Mouse (Mus musculus) embryonic facial prominence, embryonic 11.5 days (tissue): ENCODE measurements around the gene Grik1. TPM values are rescaled to one million over a fixed set of nuclear protein-coding genes. Genes with fewer than 3 reads are reported as not detected.

Source experiments
- ATAC-seq: fragments of 200-750 bp; cut with Nextera tagmentation; replicated peaks from 2 replicates; pipeline ENCODE4 v1.8.0; 2017; ENCODE audit warnings: low read depth; ENCODE audit not compliant: insufficient number of reproducible peaks, low FRiP score, low TSS enrichment
- DNase-seq: peaks from one replicate; pipeline ENCODE4 v3.0.0-alpha.2; 2015; ENCODE audit warnings: low spot score
- H3K27ac ChIP-seq: fragments of 300-500 bp; sonication (generic); replicated peaks from 2 replicates; pipeline ENCODE4 v1.5.1; 2014; ENCODE audit warnings: mild to moderate bottlenecking, low read depth, low read length, control low read depth
- H3K27me3 ChIP-seq: fragments of 300-500 bp; sonication (generic); 2 replicates; pipeline ENCODE4 v1.6.1; 2014; ENCODE audit warnings: mild to moderate bottlenecking, low read length, moderate library complexity, mixed read lengths; ENCODE audit not compliant: control insufficient read depth, insufficient read depth
- H3K36me3 ChIP-seq: fragments of 300-500 bp; sonication (generic); replicated peaks from 2 replicates; pipeline ENCODE4 v1.6.1; 2014; ENCODE audit warnings: low read depth, mild to moderate bottlenecking, low read length, moderate library complexity, mixed read lengths; ENCODE audit not compliant: control insufficient read depth, insufficient read depth
- H3K4me1 ChIP-seq: fragments of 300-500 bp; sonication (generic); 2 replicates; pipeline ENCODE4 v1.6.1; 2014; ENCODE audit warnings: low read length, mixed read lengths; ENCODE audit not compliant: control insufficient read depth, insufficient read depth
- H3K4me2 ChIP-seq: fragments of 300-500 bp; sonication (generic); 2 replicates; pipeline ENCODE4 v1.6.1; 2014; ENCODE audit warnings: low read depth, mild to moderate bottlenecking, control low read depth, low read length, moderate library complexity
- H3K4me3 ChIP-seq: fragments of 300-500 bp; sonication (generic); 2 replicates; pipeline ENCODE4 v1.5.1; 2014; ENCODE audit warnings: low read depth, low read length, control low read depth
- H3K9ac ChIP-seq: fragments of 300-500 bp; sonication (generic); replicated peaks from 2 replicates; pipeline ENCODE4 v1.6.1; 2014; ENCODE audit warnings: mild to moderate bottlenecking, control low read depth, low read length
- H3K9me3 ChIP-seq: fragments of 300-500 bp; sonication (generic); replicated peaks from 2 replicates; pipeline ENCODE4 v1.6.1; 2016; ENCODE audit warnings: mild to moderate bottlenecking, low read length, inconsistent platforms, mixed read lengths; ENCODE audit not compliant: control insufficient read depth
- WGBS: fragments of 180-500 bp; shearing (Covaris S2); extraction: QIAGEN DNeasy Blood & Tissue Kit; methylation state at CpG from one replicate; pipeline ENCODE4 v1.1.7; 2014; 5-methylcytosine and 5-hydroxymethylcytosine counted together
- polyA plus RNA-seq: library from polyadenylated mRNA; unstranded; fragments of >200 nt; fragmentation: Nextera tagmentation; extraction: Ambion mirVana; gene quantifications from 2 replicates; pipeline ENCODE4 v1.2.1, GENCODE M21; 2014

The Grik1 gene
- polyA plus RNA-seq, 1 experiment from 2014 or later, result 2.2 TPM

- no peak overlapping the region for H3K4me2 ChIP-seq
- ATAC-seq (peak; percentile 65), DNase-seq (no peak)
- no peaks in the 10 kb centered on the region for H3K4me1 ChIP-seq
- no peak overlapping the region for H3K27ac ChIP-seq
- no peaks in the 10 kb centered on the region for H3K27me3 ChIP-seq
- no peak overlapping the region for H3K4me3 ChIP-seq
- WGBS, result 89% methylated on average over 2 of the region's 2 CpGs
- no peaks in the 10 kb centered on the region for H3K9me3 ChIP-seq
- H3K9ac ChIP-seq, result no peak overlapping the region
- H3K36me3 ChIP-seq, result no peaks in the 10 kb centered on the region
Measured at GRCm38 (mm10) chr16:87901189-87901588, 388.9 kb downstream of the Grik1 start.

- Histone ChIP-seq H3K9ac (no peak overlapping the region), H3K4me3 (no peak overlapping the region), H3K9me3 (no peaks in the 10 kb centered on the region), H3K27ac (no peak overlapping the region), H3K4me1 (no peaks in the 10 kb centered on the region), H3K4me2 (no peak overlapping the region), H3K36me3 (no peaks in the 10 kb centered on the region), H3K27me3 (no peaks in the 10 kb centered on the region)
- no peak for ATAC-seq
- 95% methylated on average over 2 of the region's 2 CpGs for WGBS
- no peak for DNase-seq
Measured at GRCm38 (mm10) chr16:87875927-87876326, 414.1 kb downstream of the Grik1 start.

GRCm38 (mm10) chr16:87864526-87864925, 425.5 kb downstream of the Grik1 start:
- no peak overlapping the region for H3K9ac ChIP-seq
- DNase-seq (no peak), ATAC-seq (no peak)
- no peaks in the 10 kb centered on the region for H3K9me3 ChIP-seq
- WGBS, result 84% methylated on average over 6 of the region's 6 CpGs
- no peak overlapping the region for H3K4me2 ChIP-seq
- H3K27ac ChIP-seq, result no peak overlapping the region
- no peak overlapping the region for H3K4me3 ChIP-seq
- H3K27me3 ChIP-seq, result no peaks in the 10 kb centered on the region
- no peaks in the 10 kb centered on the region for H3K36me3 ChIP-seq
- H3K4me1 ChIP-seq, result no peaks in the 10 kb centered on the region

- Histone ChIP-seq H3K27me3 (no peaks in the 10 kb centered on the region), H3K4me2 (no peak overlapping the region), H3K4me1 (no peaks in the 10 kb centered on the region), H3K9me3 (no peaks in the 10 kb centered on the region), H3K27ac (no peak overlapping the region), H3K9ac (no peak overlapping the region), H3K4me3 (no peak overlapping the region), H3K36me3 (no peaks in the 10 kb centered on the region)
- 0% methylated on average over 1 of the region's 1 CpGs for WGBS
- DNase-seq (no peak), ATAC-seq (no peak)
Measured at GRCm38 (mm10) chr16:87861722-87862121, 428.3 kb downstream of the Grik1 start.

GRCm38 (mm10) chr16:87853451-87854085, 436.5 kb downstream of the Grik1 start:
- 92% methylated on average over 3 of the region's 3 CpGs for WGBS
- Histone ChIP-seq H3K27me3 (no peaks in the 10 kb centered on the region), H3K9me3 (no peaks in the 10 kb centered on the region), H3K4me2 (no peak overlapping the region), H3K36me3 (no peaks in the 10 kb centered on the region), H3K4me1 (no peaks in the 10 kb centered on the region), H3K4me3 (no peak overlapping the region), H3K27ac (no peak overlapping the region), H3K9ac (no peak overlapping the region)
- DNase-seq, result no peak
- no peak for ATAC-seq

GRCm38 (mm10) chr16:87851550-87851949, 438.5 kb downstream of the Grik1 start:
- no peak overlapping the region for H3K27ac ChIP-seq
- 76% methylated on average over 2 of the region's 2 CpGs for WGBS
- DNase-seq (no peak), ATAC-seq (no peak)
- no peaks in the 10 kb centered on the region for H3K27me3 ChIP-seq
- no peaks in the 10 kb centered on the region for H3K4me1 ChIP-seq
- no peaks in the 10 kb centered on the region for H3K9me3 ChIP-seq
- no peaks in the 10 kb centered on the region for H3K36me3 ChIP-seq
- H3K9ac ChIP-seq, result no peak overlapping the region
- no peak overlapping the region for H3K4me3 ChIP-seq
- no peak overlapping the region for H3K4me2 ChIP-seq

DNA sequence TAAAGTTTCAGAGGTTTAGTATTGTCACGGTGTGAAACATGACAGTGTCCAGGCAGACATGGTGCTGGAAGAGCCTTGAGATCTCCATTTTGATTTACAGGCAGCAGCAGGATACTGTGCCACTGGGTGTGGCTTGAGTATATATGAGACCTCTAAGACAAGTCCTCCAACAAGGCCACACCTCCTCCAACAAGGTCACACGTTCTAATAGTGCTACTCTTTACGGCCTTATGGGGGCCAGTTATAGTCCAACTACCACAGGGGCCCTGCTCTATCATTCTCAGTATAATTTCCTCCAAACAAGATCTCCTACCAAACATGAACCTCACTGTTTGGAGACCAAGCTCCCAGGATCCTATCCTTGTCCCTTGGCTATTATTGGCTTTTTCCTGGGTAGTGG, 441.3 kb downstream of the Grik1 start:
- Histone ChIP-seq H3K9me3 (no peaks in the 10 kb centered on the region), H3K36me3 (no peaks in the 10 kb centered on the region), H3K4me1 (no peaks in the 10 kb centered on the region), H3K9ac (no peak overlapping the region), H3K4me2 (no peak overlapping the region), H3K27ac (no peak overlapping the region), H3K27me3 (no peaks in the 10 kb centered on the region), H3K4me3 (no peak overlapping the region)
- DNase-seq, result no peak
- no peak for ATAC-seq
- WGBS, result 91% methylated on average over 3 of the region's 3 CpGs
